ENCODE assay signal across 18 mouse cellular contexts in genomic region chr9:14179777-14180176, GRCm38 (mm10).
DNase-seq lines count a peak whose midpoint lies in the region; ATAC-seq and TF ChIP-seq lines count a peak whose summit lies in the region.
"Had no signal": no experiment of that assay in that cellular context is flagged by ENCODE, and none has a peak within 500 bp of the region (broad histone marks: within the 10 kb centered on the region; RNA-seq: fewer than 3 reads in every experiment).

No protein-coding gene starts in this region.

- H3K4me2 ChIP-seq in heart, embryonic 16.5 days (ENCODE audit: low read depth, low read length): no peak overlapping the region
- no peak overlapping the region for H3K4me2 ChIP-seq in midbrain, embryonic 11.5 days
- H3K4me2 ChIP-seq in midbrain, embryonic 15.5 days: no peak overlapping the region
- H3K4me2 ChIP-seq: embryonic facial prominence, embryonic 12.5 days; heart, embryonic 13.5 days; hindbrain, embryonic 14.5 days had no signal

- no peaks in the 10 kb centered on the region for H3K9me3 ChIP-seq in heart, embryonic 16.5 days (replicated peaks; ENCODE audit: control insufficient read depth, low read length)
- H3K9me3 ChIP-seq in midbrain, embryonic 11.5 days (ENCODE audit: control insufficient read depth, low read length): no peaks in the 10 kb centered on the region
- no peaks in the 10 kb centered on the region for H3K9me3 ChIP-seq in midbrain, embryonic 15.5 days
- H3K9me3 ChIP-seq: embryonic facial prominence, embryonic 12.5 days; heart, embryonic 13.5 days had no signal

- no peak overlapping the region for H3K4me3 ChIP-seq in heart, embryonic 16.5 days (ENCODE audit: low read length)
- H3K4me3 ChIP-seq in midbrain, embryonic 11.5 days (ENCODE audit: low read depth, low read length): no peak overlapping the region
- no peak overlapping the region for H3K4me3 ChIP-seq in midbrain, embryonic 15.5 days
- H3K4me3 ChIP-seq in kidney, adult 2 months (ENCODE audit: insufficient read depth, low read depth, low read length): no peak overlapping the region
- H3K4me3 ChIP-seq: embryonic facial prominence, embryonic 12.5 days; heart, adult 2 months; heart, embryonic 13.5 days had no signal

- ATAC-seq in heart, embryonic 16.5 days (replicated peaks; ENCODE audit: extremely low read depth, insufficient read depth, low FRiP score): no peak
- ATAC-seq in midbrain, embryonic 11.5 days (ENCODE audit: low FRiP score): no peak
- no peak for ATAC-seq in midbrain, embryonic 15.5 days (replicated peaks)
- ATAC-seq: forebrain, embryonic 16.5 days; intestine, embryonic 16.5 days had no signal

- peaks cover 8% of the 10 kb centered on the region for H3K4me1 ChIP-seq in heart, embryonic 16.5 days (ENCODE audit: control insufficient read depth, insufficient read depth, low read length)
- H3K4me1 ChIP-seq in midbrain, embryonic 11.5 days (ENCODE audit: control insufficient read depth, insufficient read depth, low read length): no peaks in the 10 kb centered on the region
- peaks cover 17% of the 10 kb centered on the region for H3K4me1 ChIP-seq in midbrain, embryonic 15.5 days
- H3K4me1 ChIP-seq in kidney, adult 2 months (ENCODE audit: control insufficient read depth, insufficient read depth, low read length): peaks cover 9% of the 10 kb centered on the region

- no peak for TF ChIP-seq CTCF in kidney, adult 2 months (conservative IDR thresholded peaks at IDR 0.05; ENCODE audit: insufficient read depth, insufficient read length, low read depth, low read length)

- H3K9ac ChIP-seq in heart, embryonic 16.5 days (ENCODE audit: low read length): 0 out of 2 replicates have a peak overlapping the region, but pooled peaks have one; percentile 11
- H3K9ac ChIP-seq in midbrain, embryonic 11.5 days (ENCODE audit: low read length): no peak overlapping the region
- H3K9ac ChIP-seq in midbrain, embryonic 15.5 days: no peak overlapping the region
- H3K9ac ChIP-seq: embryonic facial prominence, embryonic 12.5 days; heart, embryonic 13.5 days; hindbrain, embryonic 14.5 days had no signal

- intact Hi-C loops in heart, postnatal 25 days (cut with DNase I): no loop called here

- H3K27ac ChIP-seq in heart, embryonic 16.5 days (ENCODE audit: low read length): no peak overlapping the region
- no peak overlapping the region for H3K27ac ChIP-seq in midbrain, embryonic 11.5 days (ENCODE audit: low read depth, low read length)
- H3K27ac ChIP-seq in midbrain, embryonic 15.5 days: no peak overlapping the region
- H3K27ac ChIP-seq in kidney, adult 2 months (ENCODE audit: insufficient read depth, low read depth, low read length): no peak overlapping the region
- H3K27ac ChIP-seq: embryonic facial prominence, embryonic 12.5 days; heart, adult 2 months; heart, embryonic 13.5 days; hindbrain, embryonic 14.5 days had no signal

- H3K27me3 ChIP-seq in heart, embryonic 16.5 days (ENCODE audit: control insufficient read depth, insufficient read depth, low read length): no peaks in the 10 kb centered on the region
- no peaks in the 10 kb centered on the region for H3K27me3 ChIP-seq in midbrain, embryonic 11.5 days (ENCODE audit: control insufficient read depth, insufficient read depth, low read length)
- H3K27me3 ChIP-seq in midbrain, embryonic 15.5 days (replicated peaks): no peaks in the 10 kb centered on the region
- no peaks in the 10 kb centered on the region for H3K27me3 ChIP-seq in kidney, adult 2 months (replicated peaks; ENCODE audit: control insufficient read depth, insufficient read depth, low read length)
- H3K27me3 ChIP-seq: embryonic facial prominence, embryonic 12.5 days; heart, embryonic 13.5 days had no signal

- no peak for TF ChIP-seq POLR2A in kidney, adult 2 months (IDR thresholded peaks at IDR 0.05; ENCODE audit: low read depth, low read length)

- no peaks in the 10 kb centered on the region for H3K36me3 ChIP-seq in heart, embryonic 16.5 days (ENCODE audit: control insufficient read depth, insufficient read depth)
- no peaks in the 10 kb centered on the region for H3K36me3 ChIP-seq in midbrain, embryonic 11.5 days (ENCODE audit: control insufficient read depth, insufficient read depth, low read length)
- H3K36me3 ChIP-seq in midbrain, embryonic 15.5 days (replicated peaks): no peaks in the 10 kb centered on the region
- no peaks in the 10 kb centered on the region for H3K36me3 ChIP-seq in kidney, adult 2 months (ENCODE audit: control insufficient read depth, insufficient read depth, low read length)
- H3K36me3 ChIP-seq: embryonic facial prominence, embryonic 12.5 days; heart, embryonic 13.5 days had no signal

- WGBS in heart, embryonic 16.5 days: 79% methylated on average over 1 of the region's 1 CpGs
- 88% methylated on average over 1 of the region's 1 CpGs for WGBS in midbrain, embryonic 11.5 days
- WGBS in midbrain, embryonic 15.5 days: 83% methylated on average over 1 of the region's 1 CpGs
- WGBS in kidney, adult 2 months: 93% methylated on average over 1 of the region's 1 CpGs

- peak; percentile 69 to 73 for DNase-seq in cerebellum, postnatal 10 days
- no peak for DNase-seq in cerebellum, adult 18-20 months
- DNase-seq in heart, postnatal 25 days (ENCODE audit: low spot score): no peak
- peak; percentile 33 for DNase-seq in midbrain, embryonic 11.5 days (ENCODE audit: low spot score, missing footprints)
- no peak for DNase-seq in kidney, adult 2 months
- DNase-seq: adrenal gland, postnatal 10 days; cerebellum, adult 11-12 months; cerebellum, adult 9-11 months; gastrocnemius, postnatal 14 days; heart, adult 2 months; heart, postnatal 10 days had no signal

Comparison
In these comparisons a context has a peak if more than half of its experiments do, and no peak if none do; other contexts are left out.
1. DNase-seq: peak in cerebellum, postnatal 10 days (2 of 2) and midbrain, embryonic 11.5 days (single experiment); none in cerebellum, adult 18-20 months (0 of 2), heart, postnatal 25 days (single experiment) and kidney, adult 2 months (single experiment).